Mouse (Mus musculus) embryonic facial prominence, embryonic 13.5 days (tissue): ENCODE data around the gene Dtx1. TPM values are rescaled to one million over a fixed set of nuclear protein-coding genes. Genes with fewer than 3 reads are reported as not detected.

Experiments used
- ATAC-seq: fragments of 200-750 bp; cut with Nextera tagmentation; 2 replicates; pipeline ENCODE4 v1.8.0; 2017; ENCODE audit warnings: low read depth; ENCODE audit not compliant: insufficient number of reproducible peaks, insufficient read depth, low FRiP score, low TSS enrichment
- H3K27ac ChIP-seq: fragments of 300-500 bp; sonication (generic); 2 replicates; pipeline ENCODE4 v1.5.1; 2015; ENCODE audit warnings: moderate library complexity, mild to moderate bottlenecking, inconsistent platforms
- H3K27me3 ChIP-seq: fragments of 300-500 bp; sonication (generic); 2 replicates; pipeline ENCODE4 v1.6.1; 2015; ENCODE audit warnings: mild to moderate bottlenecking, inconsistent platforms
- H3K36me3 ChIP-seq: fragments of 300-500 bp; sonication (generic); 2 replicates; pipeline ENCODE4 v1.6.1; 2015; ENCODE audit warnings: mild to moderate bottlenecking, inconsistent platforms
- H3K4me1 ChIP-seq: fragments of 300-500 bp; sonication (generic); 2 replicates; pipeline ENCODE4 v1.6.1; 2015; ENCODE audit warnings: inconsistent platforms
- H3K4me2 ChIP-seq: fragments of 300-500 bp; sonication (generic); 2 replicates; pipeline ENCODE4 v1.6.1; 2015; ENCODE audit warnings: moderate library complexity, mild to moderate bottlenecking, inconsistent platforms
- H3K4me3 ChIP-seq: fragments of 300-500 bp; sonication (generic); 2 replicates; pipeline ENCODE4 v1.5.1; 2015; ENCODE audit warnings: mild to moderate bottlenecking, inconsistent platforms
- H3K9ac ChIP-seq: fragments of 300-500 bp; sonication (generic); 2 replicates; pipeline ENCODE4 v1.6.1; 2015; ENCODE audit warnings: mild to moderate bottlenecking, inconsistent platforms
- H3K9me3 ChIP-seq: fragments of 300-500 bp; sonication (generic); 2 replicates; pipeline ENCODE4 v1.6.1; 2016; ENCODE audit warnings: inconsistent platforms
- WGBS: fragments of 180-500 bp; shearing (Covaris S2); methylation state at CpG from one replicate; pipeline ENCODE4 v1.1.7; 2015; ENCODE audit warnings: mixed read lengths; 5-methylcytosine and 5-hydroxymethylcytosine counted together
- polyA plus RNA-seq: library from polyadenylated mRNA; unstranded; fragments of >200 nt; fragmentation: Nextera tagmentation; extraction: Ambion mirVana; gene quantifications from 2 replicates; pipeline ENCODE4 v1.2.1, GENCODE M21; 2015

Dtx1 gene
- polyA plus RNA-seq, 1 experiment from 2014 or later: 6.2 TPM

GRCm38 (mm10) chr5:120648569-120649373 lies 63.0 kb downstream of the Dtx1 start, which contains the start of gene Rasal1:
TSS of gene Rasal1 (plus strand) at chr5:120648812.
- peak; percentile 60 for ATAC-seq
- H3K4me2 ChIP-seq: peak within 1 kb of the TSS; percentile 51
- peaks cover 11% of the 10 kb centered on the region for H3K4me1 ChIP-seq
- peak within 1 kb of the TSS; percentile 46; the same call in 1 of the 2 replicates for H3K9ac ChIP-seq
- peak within 1 kb of the TSS; percentile 33 for H3K4me3 ChIP-seq
- H3K27me3 ChIP-seq: peaks cover 73% of the 10 kb centered on the region
- H3K9me3 ChIP-seq: no peaks in the 10 kb centered on the region
- H3K27ac ChIP-seq: no peak within 1 kb of the TSS
- WGBS: 2% methylated on average over 52 of the region's 53 CpGs
- no peaks in the 10 kb centered on the region for H3K36me3 ChIP-seq

- no peaks in the 10 kb centered on the region for H3K9me3 ChIP-seq
- H3K27me3 ChIP-seq: peaks cover 74% of the 10 kb centered on the region
- H3K4me1 ChIP-seq: peaks cover 11% of the 10 kb centered on the region
- no peak overlapping the region for H3K4me3 ChIP-seq
- no peak overlapping the region for H3K9ac ChIP-seq
- 35% methylated on average over 12 of the region's 12 CpGs for WGBS
- no peak for ATAC-seq
- H3K27ac ChIP-seq: no peak overlapping the region
- H3K4me2 ChIP-seq: no peak overlapping the region
- H3K36me3 ChIP-seq: no peaks in the 10 kb centered on the region
These were observed 63.8 kb downstream of the Dtx1 start for GRCm38 (mm10) chr5:120647814-120648491.

GRCm38 (mm10) chr5:120647361-120647760 lies 64.4 kb downstream of the Dtx1 start:
- Histone ChIP-seq H3K27me3 (peaks cover 68% of the 10 kb centered on the region), H3K27ac (no peak overlapping the region), H3K9me3 (no peaks in the 10 kb centered on the region), H3K4me1 (peaks cover 11% of the 10 kb centered on the region), H3K9ac (no peak overlapping the region), H3K4me3 (no peak overlapping the region), H3K4me2 (no peak overlapping the region), H3K36me3 (no peaks in the 10 kb centered on the region)
- no peak for ATAC-seq
- WGBS: 63% methylated on average over 4 of the region's 4 CpGs

DNA sequence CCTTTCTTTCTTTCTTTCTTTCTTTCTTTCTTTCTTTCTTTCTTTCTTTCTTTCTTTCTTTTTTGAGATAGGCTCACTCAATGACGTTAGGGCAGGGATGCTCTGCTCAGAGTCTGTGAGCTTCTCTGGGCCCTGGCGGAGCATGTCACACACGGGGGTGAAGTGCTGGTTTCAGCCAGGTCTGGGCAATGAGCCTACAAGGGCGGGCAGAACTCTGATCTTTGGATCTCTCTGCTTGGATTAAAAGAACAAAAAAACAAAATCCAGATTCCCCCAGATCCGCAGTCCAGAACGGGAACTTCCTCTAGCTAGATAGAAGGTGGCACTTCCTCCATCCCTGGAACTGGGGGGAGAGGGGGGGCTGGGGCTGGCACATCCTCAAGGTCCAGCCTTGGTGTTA lies 65.9 kb downstream of the Dtx1 start:
- Histone ChIP-seq H3K27me3 (peaks cover 53% of the 10 kb centered on the region), H3K4me1 (peaks cover 11% of the 10 kb centered on the region), H3K27ac (no peak overlapping the region), H3K9me3 (no peaks in the 10 kb centered on the region), H3K9ac (no peak overlapping the region), H3K4me3 (no peak overlapping the region), H3K4me2 (no peak overlapping the region), H3K36me3 (no peaks in the 10 kb centered on the region)
- no peak for ATAC-seq
- 60% methylated on average over 6 of the region's 6 CpGs for WGBS

- no peak overlapping the region for H3K27ac ChIP-seq
- no peaks in the 10 kb centered on the region for H3K9me3 ChIP-seq
- no peaks in the 10 kb centered on the region for H3K36me3 ChIP-seq
- ATAC-seq: no peak
- H3K4me1 ChIP-seq: peaks cover 9% of the 10 kb centered on the region
- H3K27me3 ChIP-seq: peaks cover 37% of the 10 kb centered on the region
- H3K4me3 ChIP-seq: no peak overlapping the region
- no peak overlapping the region for H3K4me2 ChIP-seq
- 80% methylated on average over 3 of the region's 3 CpGs for WGBS
- H3K9ac ChIP-seq: no peak overlapping the region
These were observed 67.5 kb downstream of the Dtx1 start for GRCm38 (mm10) chr5:120644227-120644626.

DNA sequence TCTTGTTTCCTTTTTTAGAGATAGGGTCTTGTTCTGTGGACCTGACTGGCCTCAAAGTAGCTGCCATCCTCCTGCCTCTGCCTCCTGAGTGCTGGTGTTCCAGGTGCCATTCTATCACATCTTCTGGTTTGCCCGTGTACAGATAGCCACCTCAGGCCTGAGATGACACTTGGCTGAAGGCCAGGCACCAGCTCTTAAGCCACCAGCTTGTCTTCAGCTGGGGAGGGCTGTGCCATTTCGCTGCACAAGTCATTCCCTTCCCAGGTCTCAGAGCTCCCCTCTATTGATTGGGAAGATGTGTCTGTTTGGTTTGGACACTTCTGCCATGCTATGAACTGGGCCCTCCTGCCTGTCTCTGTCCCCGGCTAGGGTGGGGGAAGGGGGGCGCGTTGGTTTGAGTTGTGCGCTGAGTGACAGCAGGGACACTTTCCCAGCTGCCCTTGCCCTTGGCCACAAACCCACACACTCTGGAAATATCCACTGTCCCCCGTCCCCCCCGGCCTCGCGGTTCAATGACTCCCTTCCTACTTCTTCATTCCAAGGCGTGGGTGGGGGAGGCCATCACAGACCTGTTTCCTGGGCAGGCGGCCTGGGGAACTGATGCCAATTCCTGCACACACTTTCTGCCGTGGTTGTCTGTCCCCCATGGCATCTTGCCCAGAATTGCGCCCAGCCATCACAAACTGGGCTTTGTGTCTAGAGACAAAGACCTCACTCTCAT lies 68.2 kb downstream of the Dtx1 start:
- no peak for ATAC-seq
- H3K36me3 ChIP-seq: no peaks in the 10 kb centered on the region
- no peak overlapping the region for H3K4me3 ChIP-seq
- no peak overlapping the region for H3K27ac ChIP-seq
- H3K4me1 ChIP-seq: peaks cover 2% of the 10 kb centered on the region
- no peaks in the 10 kb centered on the region for H3K9me3 ChIP-seq
- no peak overlapping the region for H3K9ac ChIP-seq
- peaks cover 30% of the 10 kb centered on the region for H3K27me3 ChIP-seq
- no peak overlapping the region for H3K4me2 ChIP-seq
- 71% methylated on average over 14 of the region's 14 CpGs for WGBS

DNA sequence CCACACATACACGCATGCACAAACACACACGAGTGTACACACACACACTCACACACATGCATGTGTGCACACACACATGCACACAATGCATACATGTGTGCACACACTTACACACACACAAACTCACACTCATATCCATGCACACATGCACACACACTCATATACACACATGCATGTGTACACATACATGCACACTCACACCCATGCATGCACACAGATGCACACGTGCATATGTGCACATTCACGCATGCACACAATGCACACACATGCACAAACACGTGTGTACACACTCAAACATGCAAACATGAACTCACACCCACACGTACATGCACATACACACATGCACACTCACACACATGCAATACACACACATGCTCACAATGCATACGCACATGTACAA lies 71.6 kb downstream of the Dtx1 start:
- Histone ChIP-seq H3K9ac (no peak overlapping the region), H3K27me3 (0 out of 2 replicates have a peak, but pooled peaks cover 4% of the 10 kb centered on the region), H3K4me1 (no peaks in the 10 kb centered on the region), H3K9me3 (no peaks in the 10 kb centered on the region), H3K27ac (no peak overlapping the region), H3K4me2 (no peak overlapping the region), H3K4me3 (no peak overlapping the region), H3K36me3 (no peaks in the 10 kb centered on the region)
- ATAC-seq: no peak
- WGBS: 86% methylated on average over 7 of the region's 7 CpGs

GRCm38 (mm10) chr5:120635633-120636032 lies 76.1 kb downstream of the Dtx1 start:
- H3K27me3 ChIP-seq: peaks cover 20% of the 10 kb centered on the region
- H3K36me3 ChIP-seq: no peaks in the 10 kb centered on the region
- no peak overlapping the region for H3K27ac ChIP-seq
- no peak overlapping the region for H3K4me3 ChIP-seq
- ATAC-seq: no peak
- H3K9ac ChIP-seq: no peak overlapping the region
- H3K9me3 ChIP-seq: peaks cover 4% of the 10 kb centered on the region
- no peak overlapping the region for H3K4me2 ChIP-seq
- WGBS: 83% methylated on average over 5 of the region's 5 CpGs
- no peaks in the 10 kb centered on the region for H3K4me1 ChIP-seq

- H3K9ac ChIP-seq: no peak overlapping the region
- H3K27me3 ChIP-seq: peaks cover 28% of the 10 kb centered on the region
- peaks cover 4% of the 10 kb centered on the region for H3K9me3 ChIP-seq
- H3K36me3 ChIP-seq: no peaks in the 10 kb centered on the region
- no peak for ATAC-seq
- no peak overlapping the region for H3K4me3 ChIP-seq
- no peaks in the 10 kb centered on the region for H3K4me1 ChIP-seq
- WGBS: 36% methylated on average over 5 of the region's 5 CpGs
- no peak overlapping the region for H3K4me2 ChIP-seq
- H3K27ac ChIP-seq: no peak overlapping the region
These were observed 76.9 kb downstream of the Dtx1 start for GRCm38 (mm10) chr5:120634860-120635259.

DNA sequence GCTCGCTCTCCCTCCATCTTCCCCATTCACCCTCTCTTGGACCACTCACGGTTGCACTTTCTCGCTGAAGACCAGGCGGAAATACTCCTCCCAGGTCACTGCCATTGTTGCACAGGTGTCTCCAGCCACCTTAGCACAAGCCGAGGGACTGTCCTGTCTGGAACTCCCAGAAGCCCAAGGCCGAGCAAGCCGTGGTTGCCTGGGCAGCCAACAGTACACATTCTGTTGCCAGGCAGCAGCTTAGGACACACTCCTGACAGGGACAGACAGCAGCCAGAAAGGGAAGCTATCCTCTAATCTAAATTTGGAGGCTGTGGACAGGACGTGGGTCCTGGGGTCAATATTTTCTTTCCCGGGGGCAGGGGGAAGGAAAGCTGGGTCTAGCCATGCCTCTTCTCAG lies 77.6 kb downstream of the Dtx1 start, which contains the start of gene Cfap73:
Cfap73 (minus strand) TSS at position 105 of the 400 bp plus-strand sequence.
- H3K27me3 ChIP-seq: peaks cover 35% of the 10 kb centered on the region
- ATAC-seq: no peak
- H3K4me3 ChIP-seq: no peak within 1 kb of the TSS
- 0 out of 2 replicates have a peak, but pooled peaks cover 1% of the 10 kb centered on the region for H3K36me3 ChIP-seq
- no peak within 1 kb of the TSS for H3K27ac ChIP-seq
- no peak within 1 kb of the TSS for H3K4me2 ChIP-seq
- 59% methylated on average over 9 of the region's 9 CpGs for WGBS
- H3K4me1 ChIP-seq: no peaks in the 10 kb centered on the region
- no peak within 1 kb of the TSS for H3K9ac ChIP-seq
- peaks cover 4% of the 10 kb centered on the region for H3K9me3 ChIP-seq

DNA sequence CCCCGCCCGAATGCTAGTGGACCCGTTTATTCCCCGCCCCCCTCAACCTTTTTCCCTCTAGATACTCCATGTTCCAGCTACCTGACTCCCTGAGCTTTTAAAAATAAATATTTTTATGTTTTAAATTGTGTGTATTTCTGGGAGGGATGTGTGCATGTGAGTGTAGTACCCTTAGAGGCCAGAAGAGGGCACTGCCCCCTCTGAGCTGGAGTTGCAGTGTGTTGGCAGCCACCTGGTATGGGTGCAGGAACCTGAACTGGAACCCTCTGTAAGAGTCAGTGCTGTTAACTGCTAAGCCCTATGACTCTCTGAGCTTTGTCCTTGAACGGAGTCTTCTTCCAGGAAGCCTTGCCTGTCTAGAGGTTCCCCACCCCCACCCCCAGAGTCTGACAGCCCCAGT lies 79.8 kb downstream of the Dtx1 start:
- peaks cover 4% of the 10 kb centered on the region for H3K9me3 ChIP-seq
- H3K4me2 ChIP-seq: no peak overlapping the region
- H3K27me3 ChIP-seq: peaks cover 37% of the 10 kb centered on the region
- H3K4me1 ChIP-seq: peaks cover 6% of the 10 kb centered on the region; the same call in 1 of the 2 replicates
- no peak overlapping the region for H3K4me3 ChIP-seq
- no peak overlapping the region for H3K27ac ChIP-seq
- no peak for ATAC-seq
- 90% methylated on average over 5 of the region's 5 CpGs for WGBS
- no peak overlapping the region for H3K9ac ChIP-seq
- peaks cover 17% of the 10 kb centered on the region for H3K36me3 ChIP-seq
